Mouse (Mus musculus): Measurements from ENCODE around the gene Rnasek. TPM values are rescaled to one million over a fixed set of nuclear protein-coding genes. Genes with fewer than 3 reads are reported as not detected.

Gene Rnasek
- total RNA-seq (2023) = 100 to 1,000 TPM; 108 to 111 TPM

DNA sequence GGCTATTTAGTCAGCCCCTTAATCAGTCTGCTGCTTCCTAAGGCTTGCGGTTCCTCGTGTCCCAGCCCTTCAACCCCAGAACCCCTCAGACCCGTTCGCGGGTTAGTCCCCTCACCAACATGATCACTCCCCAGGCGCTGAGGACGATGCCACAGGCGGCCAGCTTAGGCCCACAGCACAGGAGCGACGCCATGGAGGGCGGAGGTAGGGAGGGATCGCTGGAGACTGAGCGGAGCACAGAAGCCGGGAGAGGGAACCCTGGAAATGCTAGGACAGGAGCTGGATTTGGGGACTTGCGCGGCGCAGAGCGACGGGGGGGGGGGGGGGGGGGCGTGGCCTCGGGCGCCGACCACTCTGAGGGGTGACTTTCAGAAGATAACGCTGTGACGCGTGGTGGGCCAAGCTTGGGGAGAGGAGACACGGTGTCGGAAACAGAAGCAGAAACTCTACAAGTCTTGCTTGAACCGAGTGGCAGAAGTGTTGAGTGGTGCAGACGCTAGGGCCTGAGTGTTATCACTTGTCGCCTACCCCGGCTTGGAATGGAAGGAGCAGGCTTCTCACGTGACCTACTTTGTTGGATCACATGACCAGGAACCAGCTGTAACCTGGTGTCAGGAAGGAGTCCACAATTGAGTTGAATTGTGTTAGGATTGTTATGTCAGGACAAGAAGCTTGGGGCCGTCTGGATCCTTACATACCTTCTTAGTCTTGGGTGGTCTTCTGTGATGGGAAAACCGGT lies at the start of gene Rnasek, which contains the start of gene Gm21988:
Rnasek (minus strand) TSS at position 302 of the 739 bp plus-strand sequence.
Gm21988 (minus strand) TSS at position 290 of the 739 bp plus-strand sequence.

DNA sequence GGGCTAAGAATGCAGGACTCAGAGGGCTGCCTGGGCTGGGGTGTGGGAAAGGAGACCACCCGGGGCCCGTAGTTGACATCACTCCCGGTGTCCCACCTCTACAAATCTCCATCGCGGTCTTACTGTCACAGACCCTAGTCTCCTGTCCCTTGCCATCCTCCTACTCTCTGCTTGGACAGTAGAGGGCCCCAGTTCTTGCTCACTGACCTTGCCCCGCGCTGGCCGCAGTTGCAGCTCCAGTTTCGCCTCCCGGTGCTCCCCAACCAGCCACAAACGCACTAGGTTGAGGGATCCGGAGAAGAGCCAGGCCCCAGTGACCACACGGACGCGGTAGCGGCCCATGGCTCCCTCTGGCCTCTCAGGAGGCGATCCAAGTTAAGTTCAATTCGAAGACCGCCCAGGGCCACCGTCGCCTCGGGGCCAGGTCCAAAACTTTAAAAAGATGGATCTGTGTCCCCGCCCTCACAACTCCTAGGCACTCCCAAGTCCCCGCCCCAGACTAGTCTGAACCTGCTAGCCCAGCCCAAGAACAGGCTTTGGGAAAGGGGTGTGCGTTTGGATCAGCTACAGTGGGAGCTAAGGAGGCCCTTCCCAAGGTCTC lies 15.4 kb upstream of the Rnasek start, which contains the start of gene Alox12:
Alox12 (minus strand) TSS at position 423 of the 601 bp plus-strand sequence.

DNA sequence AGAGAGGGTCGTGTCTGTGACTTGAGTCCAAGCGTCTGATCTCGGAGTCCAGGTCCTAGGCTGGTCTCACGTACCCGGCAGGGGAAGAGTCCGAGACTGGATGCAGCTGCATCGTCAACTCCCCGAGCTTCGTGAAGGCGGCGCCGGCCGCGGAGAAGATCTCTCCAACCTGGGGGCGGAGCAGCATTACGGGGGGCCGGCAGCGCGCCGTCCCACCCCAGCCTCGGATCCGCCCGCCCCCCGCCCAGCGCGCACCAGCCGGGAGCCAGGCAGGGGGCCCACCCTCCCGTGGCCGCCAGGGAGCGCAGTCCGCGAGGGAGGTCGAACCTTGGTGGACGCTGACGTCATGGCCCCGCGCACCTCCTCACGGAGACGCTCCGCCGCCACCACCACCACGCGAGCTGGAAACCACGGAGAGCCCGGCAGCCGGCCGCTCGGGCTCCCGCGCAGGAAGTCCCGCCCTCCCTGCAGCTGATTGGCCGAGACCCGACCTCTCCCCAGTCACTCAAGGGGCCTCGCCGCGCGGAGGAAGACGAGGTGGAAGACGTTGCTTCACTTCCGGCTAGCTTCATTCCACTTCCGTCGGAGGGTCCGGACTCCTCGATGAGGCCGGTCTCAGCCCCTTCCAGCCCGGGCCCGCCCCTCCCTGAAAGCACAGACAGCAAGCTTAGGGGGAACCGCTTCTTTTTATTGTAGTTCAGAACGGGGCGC lies 2.0 kb downstream of the Rnasek start, which contains the start of gene 0610010K14Rik:
0610010K14Rik (minus strand) TSS at position 458 of the 711 bp plus-strand sequence.

DNA sequence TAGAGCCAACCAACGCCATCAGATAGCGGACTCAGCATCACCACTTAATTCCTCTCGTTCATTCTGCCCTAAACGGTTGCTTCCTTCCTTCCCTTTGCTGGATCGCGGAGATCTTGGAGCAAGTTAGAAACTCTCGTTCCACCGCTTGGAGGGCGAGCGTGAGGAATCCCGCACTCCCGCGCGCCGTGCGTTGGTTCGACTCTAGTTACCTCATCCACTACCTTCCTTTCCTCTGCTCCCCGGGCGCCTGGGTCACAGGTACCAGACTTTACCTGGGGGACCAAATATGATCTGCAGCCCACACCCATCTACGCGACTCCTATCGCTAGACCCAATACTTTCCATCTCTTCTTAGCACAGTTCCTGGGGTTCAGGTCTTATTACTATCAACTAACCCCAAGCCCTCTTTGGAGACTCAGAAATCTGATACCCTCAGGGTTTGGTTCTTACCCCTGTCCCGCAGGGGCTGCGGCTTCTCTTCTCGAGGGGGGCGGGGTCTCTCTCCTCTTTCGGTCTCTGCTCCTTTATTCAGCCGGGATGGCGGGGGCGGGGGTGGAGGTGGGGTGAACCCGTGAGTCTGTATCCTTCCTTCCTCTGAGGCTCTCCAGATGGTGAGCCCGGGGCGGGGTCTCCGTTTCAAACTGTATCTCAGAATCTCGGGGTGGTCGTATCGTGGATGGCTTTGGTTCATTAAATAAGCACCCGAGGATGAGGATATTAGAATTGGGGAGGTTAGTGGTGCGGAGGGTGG lies 10.2 kb downstream of the Rnasek start, which contains the start of gene Bcl6b:
Bcl6b (minus strand) TSS at position 539 of the 751 bp plus-strand sequence.

DNA sequence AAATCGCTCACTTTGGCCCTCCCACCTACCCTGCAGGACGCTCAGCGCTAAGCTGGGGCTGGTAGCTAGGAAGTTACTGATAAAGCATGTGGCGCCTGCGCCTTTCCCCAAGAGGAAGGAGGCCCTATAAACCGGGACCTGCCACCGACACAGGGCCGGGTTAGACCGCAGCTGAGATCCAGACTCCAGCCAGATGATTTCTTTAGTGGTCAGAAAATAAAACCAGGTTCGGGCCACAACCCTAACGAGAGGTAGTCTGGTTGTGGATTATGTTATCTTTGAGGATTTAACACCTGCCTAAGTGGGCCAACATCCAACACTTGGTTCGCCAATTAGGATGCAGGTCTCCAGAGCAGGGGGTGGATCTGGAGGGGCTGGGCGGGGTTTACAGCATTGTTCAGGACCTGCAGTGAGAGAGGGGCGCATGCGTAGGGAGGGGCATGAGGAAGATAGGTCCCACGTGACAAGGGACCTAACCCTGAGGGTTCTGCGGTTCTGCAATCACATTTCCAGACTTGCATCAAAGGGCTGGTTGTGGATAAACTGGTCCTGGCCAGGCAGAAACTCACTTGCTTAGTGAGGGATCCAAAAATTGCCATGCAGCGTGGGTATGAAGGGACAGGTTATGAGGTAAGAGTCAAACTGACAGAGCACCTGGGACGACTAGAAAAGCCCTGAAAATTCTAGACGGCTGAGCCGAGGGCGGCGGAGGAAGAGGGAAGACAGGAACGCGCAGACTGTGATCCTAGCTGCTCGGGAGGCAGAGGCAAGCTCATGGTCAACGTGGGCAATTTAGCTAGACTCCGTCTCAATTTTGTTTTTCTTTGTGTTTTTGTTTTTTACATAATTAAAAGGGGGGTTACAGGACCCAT lies 18.7 kb downstream of the Rnasek start, which contains the start of gene Slc16a13:
Slc16a13 (minus strand) TSS at position 334 of the 872 bp plus-strand sequence.

DNA sequence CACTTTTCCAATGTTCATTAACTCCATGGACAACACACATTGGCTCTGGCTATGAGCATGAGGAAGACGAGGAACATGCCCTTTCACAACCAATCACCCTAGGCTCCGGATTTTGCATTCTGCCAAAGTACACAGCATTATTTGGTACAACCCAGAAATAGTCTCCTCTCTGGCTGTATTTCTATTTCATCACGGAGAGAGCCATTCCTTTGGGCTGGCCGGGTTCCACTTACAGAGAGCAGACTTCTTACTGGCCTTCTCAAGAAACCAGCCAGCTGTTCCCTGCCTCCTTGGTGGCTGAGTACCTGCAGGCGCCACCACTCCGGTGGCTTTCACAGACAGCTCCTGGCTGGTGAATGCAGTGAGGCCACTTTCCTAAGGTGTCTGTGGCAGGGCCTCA lies 27.2 kb downstream of the Rnasek start, which contains the start of gene Slc16a11:
Slc16a11 (plus strand) TSS at position 330 of the 400 bp plus-strand sequence.

Other genes starting within 250 kb of the Rnasek start
- 100 to 1,000 TPM; 475 to 527 TPM for gene Gabarap, start 248.7 kb downstream of the Rnasek start, total RNA-seq (2023)
- 10 to 100 TPM; 41.2 to 53.6 TPM for gene Phf23, start 244.1 kb downstream of the Rnasek start, total RNA-seq (2023)
- gene Dvl2, start 239.2 kb downstream of the Rnasek start, total RNA-seq (2023) = 10 to 100 TPM; 15.0 to 18.2 TPM
- 10 to 100 TPM; 39.3 to 50.0 TPM for gene Acadvl, start 224.4 kb downstream of the Rnasek start, total RNA-seq (2023)
- gene Dlg4, start 222.9 kb downstream of the Rnasek start, total RNA-seq (2023) = 1 to 10 TPM; 5.5 to 5.8 TPM
- not detected for gene Asgr1, start 185.8 kb downstream of the Rnasek start, total RNA-seq (2023)
- not detected for gene Asgr2, start 147.2 kb downstream of the Rnasek start, total RNA-seq (2023)
- gene Mgl2, start 109.5 kb downstream of the Rnasek start, total RNA-seq (2023) = 10 to 100 TPM; 11.8 to 12.3 TPM
- 10 to 100 TPM; 17.3 to 20.9 TPM for gene Clec10a, start 83.6 kb downstream of the Rnasek start, total RNA-seq (2023)
- not detected for gene Slc16a11, start 27.1 kb downstream of the Rnasek start, total RNA-seq (2023)
- 1 to 10 TPM; 1.5 to 2.1 TPM for gene Slc16a13, start 18.8 kb downstream of the Rnasek start, total RNA-seq (2023)
- not detected for gene Bcl6b, start 10.0 kb downstream of the Rnasek start, total RNA-seq (2023)
- gene 0610010K14Rik, start 1.9 kb downstream of the Rnasek start, total RNA-seq (2023) = 10 to 100 TPM; 42.2 to 47.4 TPM
- gene Gm21988, start within 50 bp of the Rnasek start, total RNA-seq (2023) = 1 to 10 TPM; 3.8 to 5.9 TPM
- under 1 TPM; 0.18 to 0.42 TPM for gene Alox12, start 15.5 kb upstream of the Rnasek start, total RNA-seq (2023)
- 1 to 10 TPM in 1 of 2 experiments, under 1 TPM in 1; 0.62 to 1.0 TPM for gene Alox12e, start 82.8 kb upstream of the Rnasek start, total RNA-seq (2023)
- gene Alox15, start 112.2 kb upstream of the Rnasek start, total RNA-seq (2023) = 10 to 100 TPM in 1 of 2 experiments, 1 to 10 TPM in 1; 3.3 to 17.8 TPM
- gene Pelp1, start 170.2 kb upstream of the Rnasek start, total RNA-seq (2023) = 10 to 100 TPM; 17.1 to 20.1 TPM
- 100 to 1,000 TPM; 791 to 868 TPM for gene Arrb2, start 192.8 kb upstream of the Rnasek start, total RNA-seq (2023)
- 10 to 100 TPM; 22.7 to 25.7 TPM for gene Med11, start 212.1 kb upstream of the Rnasek start, total RNA-seq (2023)
- gene Zmynd15, start 219.6 kb upstream of the Rnasek start, total RNA-seq (2023) = under 1 TPM in 1 of 2 experiments, not detected in 1; 0.57 TPM
- gene Cxcl16, start 220.1 kb upstream of the Rnasek start, total RNA-seq (2023) = 1 to 10 TPM; 1.8 to 2.3 TPM

Data from neutrophil, adult 83 days (primary cell).